Mouse (Mus musculus) layer of hippocampus, adult 2 months (tissue): ENCODE data around the gene Parp16. TPM values are rescaled to one million over a fixed set of nuclear protein-coding genes. Genes with fewer than 3 reads are reported as not detected.

Source experiments
- DNase-seq, 2 experiments: peaks; one replicate each; pipeline ENCODE4 v3.0.0; 2022; ENCODE audit warnings: low spot score in 2 of 2
- H3K27ac ChIP-seq: fragments of 200-600 bp; 2 replicates; pipeline ENCODE4 v1.8.1; 2022
- H3K4me3 ChIP-seq: fragments of 200-600 bp; 2 replicates; pipeline ENCODE4 v1.8.1; 2022; ENCODE audit warnings: mild to moderate bottlenecking
- CTCF ChIP-seq: fragments of 200-600 bp; conservative IDR thresholded peaks from 2 replicates; pipeline ENCODE4 v1.8.1; 2022; ENCODE audit warnings: antibody characterized with exemption, mild to moderate bottlenecking, moderate library complexity
- total RNA-seq, 2 experiments: library from RNA; stranded (reverse); gene quantifications; 2 replicates each; pipeline ENCODE4 v1.2.3; 2021

Parp16 gene
- total RNA-seq, 2 experiments from 2014 or later: 5.0 to 5.1 TPM

DNA sequence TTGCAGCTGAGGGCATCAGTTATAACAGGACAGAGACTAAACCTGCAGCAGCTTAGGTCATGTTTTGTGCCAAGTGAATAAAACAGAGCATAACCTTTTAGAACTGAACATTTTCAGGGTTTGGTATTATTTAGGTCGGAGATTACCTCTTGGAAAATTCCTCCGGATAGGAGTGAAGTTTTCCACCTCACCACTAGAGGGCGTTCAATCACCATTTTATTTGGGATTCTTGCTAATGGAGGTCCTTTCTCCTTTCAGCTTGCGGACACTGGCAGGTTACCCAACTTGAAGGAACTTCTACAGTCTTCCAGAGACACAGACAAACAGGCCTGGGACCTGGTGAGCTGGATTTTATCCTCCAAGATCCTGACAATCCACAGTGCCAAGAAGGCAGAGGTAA is 30.6 kb downstream of the Parp16 start:
- Histone ChIP-seq H3K4me3 (no peak overlapping the region), H3K27ac (no peak overlapping the region)
- no peak for DNase-seq
- TF ChIP-seq CTCF: peak; percentile 84

DNA sequence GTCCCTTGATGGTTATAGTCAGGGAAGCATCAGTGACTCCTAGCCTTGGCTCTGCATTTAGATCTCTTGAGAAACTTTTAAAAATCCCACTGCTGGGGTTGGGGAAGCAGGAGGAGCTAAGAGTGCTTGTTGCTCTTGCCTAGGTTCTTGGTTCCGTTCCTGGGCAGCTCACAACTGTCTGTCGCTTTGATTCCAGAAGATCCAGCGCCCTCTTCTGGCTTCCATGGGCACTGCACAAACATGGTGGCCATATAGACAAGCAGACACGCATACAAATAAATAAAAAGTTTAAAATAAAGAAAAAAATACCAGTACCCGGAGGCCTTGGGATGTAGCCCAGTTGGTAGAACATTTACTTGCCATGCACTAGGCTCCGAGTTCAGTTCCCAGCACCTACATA is 35.1 kb downstream of the Parp16 start:
- DNase-seq: no peak
- H3K4me3 ChIP-seq: no peak overlapping the region
- TF ChIP-seq CTCF: peak; percentile 35
- H3K27ac ChIP-seq: no peak overlapping the region

DNA sequence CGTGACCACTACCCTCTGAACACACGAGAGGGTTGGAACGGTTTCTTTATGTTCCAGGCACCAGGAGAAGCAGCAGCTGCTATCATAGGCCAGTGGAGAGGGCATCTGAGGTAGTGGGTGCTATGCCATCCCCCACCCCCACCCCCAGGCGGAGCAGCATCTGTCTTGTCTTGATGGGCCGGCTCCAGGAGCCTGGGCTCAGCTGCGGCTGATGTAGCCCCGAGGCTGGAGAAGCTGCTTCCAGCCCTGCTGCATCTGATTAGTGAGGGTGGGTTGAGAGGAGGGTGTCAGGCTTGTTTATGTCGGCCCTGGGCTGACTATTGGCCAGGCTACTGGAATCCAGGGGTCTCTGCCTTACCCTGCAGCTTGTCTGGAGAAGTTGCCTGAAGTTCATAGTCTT is 36.1 kb downstream of the Parp16 start:
- no peak for DNase-seq
- H3K4me3 ChIP-seq: no peak overlapping the region
- H3K27ac ChIP-seq: no peak overlapping the region
- no peak for TF ChIP-seq CTCF

DNA sequence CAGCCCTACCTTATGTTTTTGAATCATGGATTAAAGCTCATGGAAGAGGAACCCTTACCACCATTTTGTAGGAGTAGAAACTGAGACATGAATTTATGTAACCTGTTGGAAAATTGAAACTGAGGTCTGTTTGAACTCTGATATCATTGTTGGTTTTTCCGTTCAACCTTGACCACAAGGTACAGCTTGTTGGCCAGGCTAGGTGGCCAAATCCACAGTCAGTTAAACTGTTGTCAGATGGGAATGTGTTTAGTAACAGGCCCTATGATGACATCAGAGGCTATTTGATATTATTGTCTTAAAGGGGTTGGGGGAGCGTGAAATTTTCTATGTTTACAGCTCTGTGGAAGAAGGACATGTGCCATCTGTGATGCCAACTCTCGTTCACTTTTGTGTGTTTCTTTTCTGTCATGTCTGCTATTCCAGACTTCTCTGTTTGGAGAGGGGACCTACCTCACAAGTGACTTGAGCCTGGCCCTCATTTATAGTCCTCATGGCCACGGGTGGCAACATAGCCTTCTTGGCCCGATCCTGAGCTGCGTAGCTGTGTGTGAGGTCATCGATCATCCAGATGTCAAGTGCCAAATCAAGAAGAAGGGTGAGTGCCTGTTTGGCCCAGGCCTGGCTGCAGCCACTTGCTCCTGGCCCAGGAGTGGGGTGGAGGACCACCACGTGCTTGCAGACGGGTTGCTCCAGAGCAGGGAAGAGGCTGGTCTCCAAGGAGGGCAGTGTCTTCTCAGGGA is 38.3 kb downstream of the Parp16 start:
- no peak for DNase-seq
- Histone ChIP-seq H3K4me3 (no peak overlapping the region), H3K27ac (no peak overlapping the region)
- TF ChIP-seq CTCF: no peak

DNA sequence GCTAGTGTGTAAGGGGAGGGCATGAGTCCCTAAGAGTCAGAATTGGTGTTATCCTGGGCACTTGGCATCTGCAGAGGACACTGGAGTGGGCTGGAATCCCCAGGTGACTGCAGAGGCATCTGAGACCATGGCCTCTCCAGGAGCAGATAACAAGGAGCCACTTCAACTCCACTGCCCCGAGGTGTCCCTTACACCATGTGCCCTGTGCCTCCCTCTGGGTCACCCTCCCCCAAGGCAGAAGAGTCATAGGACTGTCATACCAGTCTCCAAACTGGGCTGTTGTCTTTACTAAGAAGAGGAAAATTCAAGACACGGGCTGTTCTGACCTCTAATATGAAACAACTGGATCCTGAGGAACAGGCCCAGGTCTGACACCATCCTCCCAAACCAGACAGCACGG is 39.6 kb downstream of the Parp16 start:
- TF ChIP-seq CTCF: no peak
- no peak overlapping the region for H3K4me3 ChIP-seq
- no peak for DNase-seq
- H3K27ac ChIP-seq: no peak overlapping the region

DNA sequence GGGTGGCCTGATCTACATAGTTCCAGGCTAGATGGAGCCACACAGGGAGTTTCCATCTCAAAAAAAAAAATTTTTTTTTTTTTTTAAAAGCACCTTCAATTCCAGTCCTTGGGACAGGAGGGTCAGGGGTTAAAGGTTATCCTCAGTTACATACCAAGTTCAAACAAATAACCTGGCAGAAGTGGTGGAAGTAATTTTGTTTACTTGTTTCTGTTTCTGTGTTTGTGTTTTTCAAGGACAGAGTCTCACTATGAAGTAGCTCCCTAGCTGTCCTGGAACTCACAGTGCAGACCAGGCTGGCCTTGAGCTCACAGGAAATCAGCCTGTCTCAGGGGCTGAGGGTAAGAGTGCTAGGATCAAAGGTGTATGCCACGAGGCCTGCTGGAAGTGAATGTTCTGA is 40.4 kb downstream of the Parp16 start:
- no peak overlapping the region for H3K27ac ChIP-seq
- no peak for DNase-seq
- TF ChIP-seq CTCF: no peak
- H3K4me3 ChIP-seq: no peak overlapping the region

DNA sequence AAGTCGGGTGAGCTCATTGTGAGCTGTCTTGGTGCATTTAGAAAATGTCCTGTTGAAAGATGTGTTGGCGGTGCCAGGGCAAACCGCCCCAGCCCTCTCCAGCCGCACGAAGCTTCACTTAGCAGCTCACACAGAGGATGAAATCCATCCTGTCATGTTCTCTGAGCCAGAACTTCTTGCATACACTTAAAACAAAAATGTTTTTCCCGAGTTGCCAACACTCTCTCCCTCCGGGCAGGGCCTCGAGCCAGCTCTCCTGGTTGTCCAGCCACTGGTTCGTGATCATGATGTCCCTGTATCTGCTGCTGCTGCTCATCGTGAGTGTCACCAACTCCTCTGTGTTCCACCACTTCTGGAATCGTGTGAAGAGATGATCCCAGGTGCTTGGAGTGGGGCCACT is 42.5 kb downstream of the Parp16 start:
- DNase-seq: no peak
- Histone ChIP-seq H3K27ac (no peak overlapping the region), H3K4me3 (no peak overlapping the region)
- no peak for TF ChIP-seq CTCF

DNA sequence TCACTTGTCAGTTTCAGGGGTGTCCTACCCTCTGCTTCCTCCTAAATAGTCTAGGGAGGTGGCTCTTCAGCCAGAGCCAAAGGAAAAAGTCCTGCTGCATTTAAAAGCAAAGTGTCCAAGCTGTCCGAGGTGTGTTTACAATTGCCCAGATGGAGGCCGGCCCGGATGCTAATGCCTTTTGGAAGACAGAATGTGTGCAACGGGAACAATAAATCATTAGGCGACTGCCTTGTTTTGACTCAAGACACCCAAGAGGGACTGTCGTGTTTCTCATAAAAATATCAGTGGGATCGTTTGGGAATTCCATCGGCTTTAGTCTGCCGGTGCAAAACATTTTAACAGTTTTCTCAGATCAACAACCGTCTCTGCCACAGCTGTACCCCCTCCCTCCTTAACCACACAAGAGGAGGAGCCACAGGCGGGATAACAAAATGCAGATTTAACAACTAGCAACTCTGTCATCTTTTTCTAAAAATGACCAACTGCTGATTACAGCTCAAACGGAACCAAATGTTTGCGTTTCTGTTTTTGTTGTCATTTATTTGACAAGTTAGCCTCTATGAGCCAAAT is 43.1 kb downstream of the Parp16 start:
- no peak overlapping the region for H3K4me3 ChIP-seq
- no peak for TF ChIP-seq CTCF
- no peak overlapping the region for H3K27ac ChIP-seq
- DNase-seq: no peak

DNA sequence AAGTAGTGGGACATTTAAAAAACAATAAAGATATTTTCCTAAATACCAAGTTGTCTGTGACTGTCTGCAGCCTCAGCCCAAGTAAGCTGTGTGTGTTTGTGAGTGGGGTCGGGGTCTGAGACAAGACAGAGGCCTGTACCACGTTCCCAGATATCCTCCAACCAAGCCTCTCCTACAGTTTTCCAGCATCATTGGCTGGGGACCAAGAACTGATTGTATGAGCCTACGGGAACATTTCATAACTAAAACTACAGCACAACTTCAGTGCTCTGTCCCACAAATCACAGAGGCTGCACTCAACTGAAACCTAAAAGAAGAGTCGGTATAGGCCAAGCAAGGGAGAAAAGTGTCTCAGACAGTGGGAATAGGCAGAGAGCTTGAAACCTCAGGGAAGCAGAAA is 44.0 kb downstream of the Parp16 start:
- DNase-seq: no peak
- Histone ChIP-seq H3K27ac (no peak overlapping the region), H3K4me3 (no peak overlapping the region)
- TF ChIP-seq CTCF: no peak

DNA sequence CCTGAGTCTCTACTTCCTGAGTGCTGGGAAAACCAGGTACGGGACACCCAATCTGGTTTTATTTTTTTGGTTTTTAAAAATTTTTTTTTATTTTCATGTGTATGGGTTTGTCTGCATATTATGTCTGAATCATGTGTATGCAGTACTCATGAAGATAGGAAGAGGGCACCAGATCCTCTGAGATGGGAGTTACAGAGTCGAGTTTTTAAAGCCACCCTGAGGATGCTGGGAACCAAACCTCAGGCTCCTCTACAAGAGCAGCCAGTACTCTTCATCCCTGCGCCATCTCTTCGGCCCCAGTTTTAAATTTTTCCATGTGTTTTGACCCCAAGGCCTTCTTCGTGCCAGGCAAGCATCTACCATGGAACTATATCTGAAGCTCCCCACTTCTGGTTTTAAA is 44.6 kb downstream of the Parp16 start:
- TF ChIP-seq CTCF: peak; percentile 46

DNA sequence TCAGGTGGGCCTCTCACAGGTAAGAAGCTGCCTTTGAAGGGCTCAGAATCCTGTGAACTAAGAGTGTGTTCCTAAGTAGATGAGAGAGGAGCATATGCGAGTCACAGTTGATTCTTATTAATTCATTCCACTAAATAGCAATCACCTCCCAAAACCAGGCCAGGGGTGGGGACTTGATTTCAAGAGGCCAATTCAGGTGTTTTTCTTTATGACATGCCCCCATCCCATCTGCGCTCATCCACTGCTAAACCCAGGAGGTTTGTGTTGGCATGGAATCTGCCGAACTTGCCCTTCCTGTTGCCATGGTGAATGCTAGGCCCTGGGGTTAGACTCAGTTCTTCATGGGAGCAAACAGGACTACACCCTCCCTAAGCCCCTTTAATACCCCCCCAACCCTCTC is 45.4 kb downstream of the Parp16 start:
- no peak for TF ChIP-seq CTCF
- H3K27ac ChIP-seq: no peak overlapping the region
- no peak overlapping the region for H3K4me3 ChIP-seq
- DNase-seq: no peak

More for the DNA sequence above, 44.6 kb downstream of the Parp16 start:
- H3K4me3 ChIP-seq: no peak overlapping the region
- no peak overlapping the region for H3K27ac ChIP-seq
- no peak for DNase-seq

DNA sequence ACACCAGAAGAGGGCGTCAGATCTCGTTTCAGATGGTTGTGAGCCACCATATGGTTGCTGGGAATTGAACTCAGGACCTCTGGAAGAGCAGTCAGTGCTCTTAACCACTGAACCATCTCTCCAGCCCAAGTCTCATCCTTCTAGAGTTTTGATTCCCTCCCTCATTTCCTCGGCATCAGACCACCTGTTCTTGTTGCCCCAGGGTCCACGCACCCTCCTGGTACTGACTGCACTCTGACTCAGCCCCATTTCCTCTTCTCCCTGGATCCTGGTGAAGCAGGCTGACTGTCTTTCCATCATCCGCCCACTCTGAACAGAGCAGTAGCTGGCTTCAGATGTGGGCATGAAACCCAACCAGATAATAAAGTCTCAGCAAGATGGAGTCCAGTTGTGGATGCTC is 46.8 kb downstream of the Parp16 start:
- Histone ChIP-seq H3K4me3 (no peak overlapping the region), H3K27ac (no peak overlapping the region)
- DNase-seq: no peak
- 0 out of 2 replicates have a peak, but pooled peaks have one; percentile 27 for TF ChIP-seq CTCF

DNA sequence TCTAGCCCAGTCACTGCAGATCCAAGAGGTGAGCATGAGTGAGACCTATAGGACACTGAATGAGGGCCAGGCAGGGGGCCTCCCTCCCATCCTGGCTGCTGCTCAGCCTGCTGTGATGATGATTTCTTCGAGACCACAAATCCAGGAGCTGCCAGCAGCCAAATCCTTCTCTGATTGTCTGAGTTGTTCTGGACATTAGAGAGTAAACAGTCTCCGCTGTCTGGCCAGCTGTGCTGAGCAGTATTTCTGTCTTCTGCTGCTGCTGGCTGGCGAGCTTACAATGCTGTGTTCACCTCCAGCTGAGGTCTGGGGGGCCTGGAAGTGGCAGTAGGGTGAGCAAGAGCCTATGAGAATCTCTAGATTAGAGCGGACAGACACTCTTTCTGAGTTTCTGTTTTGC is 48.1 kb downstream of the Parp16 start:
- TF ChIP-seq CTCF: no peak
- Histone ChIP-seq H3K27ac (no peak overlapping the region), H3K4me3 (no peak overlapping the region)
- no peak for DNase-seq

DNA sequence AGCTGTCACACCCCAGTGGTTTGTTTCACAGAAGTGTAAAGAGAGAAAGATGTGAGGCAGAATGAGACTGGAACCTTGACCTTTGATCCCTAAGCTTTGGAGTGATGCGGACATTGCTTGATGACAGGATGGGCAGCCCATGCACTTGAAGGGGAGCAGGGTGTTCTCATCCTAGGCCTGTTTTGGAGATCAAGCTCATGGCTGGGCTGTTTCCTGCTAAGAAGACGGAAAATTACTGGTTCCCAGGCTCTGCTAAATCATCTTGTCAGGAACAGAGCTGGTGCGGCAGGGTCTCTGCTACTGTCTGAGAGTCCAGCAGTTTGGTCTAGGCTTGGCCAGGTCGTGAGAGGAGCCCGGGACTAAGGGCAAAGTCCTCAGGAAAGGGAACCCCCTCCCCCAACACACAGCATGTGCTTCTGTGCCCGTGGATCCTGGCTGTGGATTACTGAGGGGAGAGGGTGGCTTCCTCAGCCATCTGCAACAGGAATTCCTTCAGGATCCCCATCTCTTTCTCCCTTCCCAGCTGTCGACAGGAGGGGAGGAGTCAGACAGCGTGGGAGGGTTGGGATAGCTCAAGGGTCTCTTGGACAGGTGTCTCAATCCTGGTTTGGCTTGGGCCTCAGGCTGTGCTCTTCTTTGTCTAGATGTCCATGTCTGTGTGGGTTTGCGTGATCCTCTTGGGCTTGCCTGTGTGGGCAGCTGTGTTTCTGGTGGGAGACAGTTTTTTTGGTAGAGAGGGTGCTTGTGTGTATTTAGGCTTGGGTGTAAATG is 49.1 kb downstream of the Parp16 start:
- no peak for DNase-seq
- H3K4me3 ChIP-seq: no peak overlapping the region
- no peak overlapping the region for H3K27ac ChIP-seq
- TF ChIP-seq CTCF: no peak
